Mouse (Mus musculus): ENCODE measurements around the gene Cald1. TPM values are rescaled to one million over a fixed set of nuclear protein-coding genes. Genes with fewer than 3 reads are reported as not detected.
A peak's percentile ranks its signal among the peaks of the same experiment; 100 is the strongest.

The Cald1 gene
- polyA plus RNA-seq, 1 experiment from 2014 or later, result 233 TPM

GRCm38 (mm10) chr6:34668739-34669254 lies 70.5 kb downstream of the Cald1 start:
- ATAC-seq (replicated peaks; ENCODE audit: low FRiP score, low read depth) (no peak), DNase-seq (ENCODE audit: low spot score) (peak; percentile 49)
- no peaks in the 10 kb centered on the region for H3K27me3 ChIP-seq (ENCODE audit: insufficient read depth, low read length)
- no peak overlapping the region for H3K4me2 ChIP-seq (ENCODE audit: low read length)
- H3K9ac ChIP-seq (ENCODE audit: low read depth, low read length), result no peak overlapping the region
- H3K4me1 ChIP-seq (replicated peaks; ENCODE audit: insufficient read depth, low read length), result peaks cover 9% of the 10 kb centered on the region; the same call in 1 of the 2 replicates
- no peaks in the 10 kb centered on the region for H3K9me3 ChIP-seq (replicated peaks; ENCODE audit: low read length)
- no peak overlapping the region for H3K4me3 ChIP-seq (replicated peaks; ENCODE audit: low read depth, low read length)
- 46% methylated on average over 5 of the region's 5 CpGs for WGBS
- H3K27ac ChIP-seq, result no peak overlapping the region
- no peaks in the 10 kb centered on the region for H3K36me3 ChIP-seq (ENCODE audit: insufficient read depth, low read length)
- TF ChIP-seq CTCF (IDR thresholded peaks at IDR 0.05; ENCODE audit: low read depth), result no peak

GRCm38 (mm10) chr6:34671355-34671754 lies 73.1 kb downstream of the Cald1 start:
- H3K4me1 ChIP-seq (replicated peaks; ENCODE audit: insufficient read depth, low read length), result peaks cover 9% of the 10 kb centered on the region; the same call in 1 of the 2 replicates
- no peak for ATAC-seq (replicated peaks; ENCODE audit: low FRiP score, low read depth)
- no peaks in the 10 kb centered on the region for H3K36me3 ChIP-seq (ENCODE audit: insufficient read depth, low read length)
- no peaks in the 10 kb centered on the region for H3K27me3 ChIP-seq (ENCODE audit: insufficient read depth, low read length)
- DNase-seq (ENCODE audit: low spot score), result no peak
- H3K4me3 ChIP-seq (replicated peaks; ENCODE audit: low read depth, low read length), result no peak overlapping the region
- no peaks in the 10 kb centered on the region for H3K9me3 ChIP-seq (replicated peaks; ENCODE audit: low read length)
- no peak overlapping the region for H3K27ac ChIP-seq
- no peak overlapping the region for H3K4me2 ChIP-seq (ENCODE audit: low read length)
- no peak for TF ChIP-seq CTCF (IDR thresholded peaks at IDR 0.05; ENCODE audit: low read depth)
- 77% methylated on average over 1 of the region's 1 CpGs for WGBS
- H3K9ac ChIP-seq (ENCODE audit: low read depth, low read length), result no peak overlapping the region

DNA sequence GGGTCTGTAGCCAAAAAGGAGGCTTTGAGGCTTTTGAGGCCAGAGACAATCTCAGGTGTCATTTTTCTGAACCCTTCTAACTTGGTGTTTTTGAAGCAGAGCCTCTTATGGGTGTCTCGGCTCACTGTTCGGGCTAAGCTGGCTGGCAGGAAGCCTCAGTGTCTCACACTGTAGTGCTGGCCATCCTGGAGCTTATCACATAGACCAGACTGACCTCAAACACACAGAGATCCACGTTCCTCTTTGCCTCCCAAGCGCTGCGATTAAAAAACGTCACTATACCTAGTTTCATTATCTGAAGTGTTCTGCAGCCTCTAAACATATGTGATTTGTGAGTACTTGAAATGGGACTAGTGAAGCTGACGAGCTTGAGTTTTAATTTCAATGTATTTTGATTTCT lies 76.1 kb downstream of the Cald1 start:
- H3K27me3 ChIP-seq (ENCODE audit: insufficient read depth, low read length), result no peaks in the 10 kb centered on the region
- WGBS, result 82% methylated on average over 7 of the region's 7 CpGs
- no peaks in the 10 kb centered on the region for H3K9me3 ChIP-seq (replicated peaks; ENCODE audit: low read length)
- peaks cover 4% of the 10 kb centered on the region; the same call in 1 of the 2 replicates for H3K4me1 ChIP-seq (replicated peaks; ENCODE audit: insufficient read depth, low read length)
- no peak overlapping the region for H3K27ac ChIP-seq
- no peaks in the 10 kb centered on the region for H3K36me3 ChIP-seq (ENCODE audit: insufficient read depth, low read length)
- ATAC-seq (replicated peaks; ENCODE audit: low FRiP score, low read depth) (no peak), DNase-seq (ENCODE audit: low spot score) (no peak)
- H3K4me3 ChIP-seq (replicated peaks; ENCODE audit: low read depth, low read length), result no peak overlapping the region
- TF ChIP-seq CTCF (IDR thresholded peaks at IDR 0.05; ENCODE audit: low read depth), result no peak
- no peak overlapping the region for H3K4me2 ChIP-seq (ENCODE audit: low read length)
- H3K9ac ChIP-seq (ENCODE audit: low read depth, low read length), result no peak overlapping the region

GRCm38 (mm10) chr6:34674897-34675296 lies 76.6 kb downstream of the Cald1 start:
- Histone ChIP-seq H3K4me2 (ENCODE audit: low read length) (no peak overlapping the region), H3K36me3 (ENCODE audit: insufficient read depth, low read length) (no peaks in the 10 kb centered on the region), H3K27ac (no peak overlapping the region), H3K27me3 (ENCODE audit: insufficient read depth, low read length) (no peaks in the 10 kb centered on the region), H3K9ac (ENCODE audit: low read depth, low read length) (no peak overlapping the region), H3K9me3 (replicated peaks; ENCODE audit: low read length) (no peaks in the 10 kb centered on the region), H3K4me3 (replicated peaks; ENCODE audit: low read depth, low read length) (no peak overlapping the region), H3K4me1 (replicated peaks; ENCODE audit: insufficient read depth, low read length) (no peaks in the 10 kb centered on the region; the same call in 1 of the 2 replicates)
- DNase-seq (ENCODE audit: low spot score) (no peak), ATAC-seq (replicated peaks; ENCODE audit: low FRiP score, low read depth) (no peak)
- 81% methylated on average over 10 of the region's 10 CpGs for WGBS
- no peak for TF ChIP-seq CTCF (IDR thresholded peaks at IDR 0.05; ENCODE audit: low read depth)

- TF ChIP-seq CTCF (IDR thresholded peaks at IDR 0.05; ENCODE audit: low read depth), result no peak
- ATAC-seq (replicated peaks; ENCODE audit: low FRiP score, low read depth) (no peak), DNase-seq (ENCODE audit: low spot score) (no peak)
- H3K4me2 ChIP-seq (ENCODE audit: low read length), result no peak overlapping the region
- no peak overlapping the region for H3K9ac ChIP-seq (ENCODE audit: low read depth, low read length)
- 0 out of 2 replicates have a peak, but pooled peaks cover 11% of the 10 kb centered on the region for H3K4me1 ChIP-seq (replicated peaks; ENCODE audit: insufficient read depth, low read length)
- 0 out of 2 replicates have a peak overlapping the region, but pooled peaks have one; percentile 1 for H3K27ac ChIP-seq
- no peaks in the 10 kb centered on the region for H3K36me3 ChIP-seq (ENCODE audit: insufficient read depth, low read length)
- H3K4me3 ChIP-seq (replicated peaks; ENCODE audit: low read depth, low read length), result no peak overlapping the region
- no peaks in the 10 kb centered on the region for H3K9me3 ChIP-seq (replicated peaks; ENCODE audit: low read length)
- WGBS, result 43% methylated on average over 8 of the region's 8 CpGs
- no peaks in the 10 kb centered on the region for H3K27me3 ChIP-seq (ENCODE audit: insufficient read depth, low read length)
Observed at GRCm38 (mm10) chr6:34682126-34682525, 83.8 kb downstream of the Cald1 start.

GRCm38 (mm10) chr6:34684886-34685285 lies 86.6 kb downstream of the Cald1 start:
- no peaks in the 10 kb centered on the region for H3K9me3 ChIP-seq (replicated peaks; ENCODE audit: low read length)
- H3K36me3 ChIP-seq (ENCODE audit: insufficient read depth, low read length), result no peaks in the 10 kb centered on the region
- DNase-seq (ENCODE audit: low spot score), result peak; percentile 89
- TF ChIP-seq CTCF (IDR thresholded peaks at IDR 0.05; ENCODE audit: low read depth), result no peak
- no peaks in the 10 kb centered on the region for H3K27me3 ChIP-seq (ENCODE audit: insufficient read depth, low read length)
- ATAC-seq (replicated peaks; ENCODE audit: low FRiP score, low read depth), result 0 out of 2 replicates have a peak, but pooled peaks have one; percentile 36
- peak overlapping the region; percentile 35 for H3K4me2 ChIP-seq (ENCODE audit: low read length)
- 0 out of 2 replicates have a peak overlapping the region, but pooled peaks have one; percentile 37 for H3K9ac ChIP-seq (ENCODE audit: low read depth, low read length)
- no peak overlapping the region for H3K4me3 ChIP-seq (replicated peaks; ENCODE audit: low read depth, low read length)
- peak overlapping the region; percentile 87 for H3K27ac ChIP-seq
- 7% methylated on average over 8 of the region's 8 CpGs for WGBS
- peaks cover 11% of the 10 kb centered on the region; the same call in 1 of the 2 replicates for H3K4me1 ChIP-seq (replicated peaks; ENCODE audit: insufficient read depth, low read length)
